Mouse (Mus musculus) liver, embryonic 15.5 days (tissue): ENCODE measurements around the gene Pknox1. TPM values are rescaled to one million over a fixed set of nuclear protein-coding genes. Genes with fewer than 3 reads are reported as not detected.

ENCODE experiments used
- ATAC-seq: fragments of 200-750 bp; cut with Nextera tagmentation; 2 replicates; pipeline ENCODE4 v1.8.0; 2017; ENCODE audit warnings: moderate number of reproducible peaks, mild to moderate bottlenecking, moderate library complexity; ENCODE audit not compliant: insufficient read depth
- H3K27ac ChIP-seq: fragments of 300-500 bp; sonication (generic); replicated peaks from 2 replicates; pipeline ENCODE4 v1.5.1; 2015; ENCODE audit warnings: mild to moderate bottlenecking, inconsistent platforms
- H3K27me3 ChIP-seq: fragments of 300-500 bp; sonication (generic); 2 replicates; pipeline ENCODE4 v1.6.1; 2015; ENCODE audit warnings: mild to moderate bottlenecking, inconsistent platforms
- H3K36me3 ChIP-seq: fragments of 300-500 bp; sonication (generic); replicated peaks from 2 replicates; pipeline ENCODE4 v1.6.1; 2015; ENCODE audit warnings: moderate library complexity, mild to moderate bottlenecking, inconsistent platforms
- H3K4me1 ChIP-seq: fragments of 300-500 bp; sonication (generic); replicated peaks from 2 replicates; pipeline ENCODE4 v1.6.1; 2015; ENCODE audit warnings: inconsistent platforms
- H3K4me2 ChIP-seq: fragments of 300-500 bp; sonication (generic); 2 replicates; pipeline ENCODE4 v1.6.1; 2015; ENCODE audit warnings: moderate library complexity, mild to moderate bottlenecking, inconsistent platforms
- H3K4me3 ChIP-seq: fragments of 300-500 bp; sonication (generic); replicated peaks from 2 replicates; pipeline ENCODE4 v1.5.1; 2015; ENCODE audit warnings: mild to moderate bottlenecking, inconsistent platforms
- H3K9ac ChIP-seq: fragments of 300-500 bp; sonication (generic); 2 replicates; pipeline ENCODE4 v1.6.1; 2015; ENCODE audit warnings: moderate library complexity, mild to moderate bottlenecking, inconsistent platforms
- H3K9me3 ChIP-seq: fragments of 300-500 bp; sonication (generic); replicated peaks from 2 replicates; pipeline ENCODE4 v1.6.1; 2016; ENCODE audit warnings: inconsistent platforms
- WGBS: fragments of 180-500 bp; shearing (Covaris S2); methylation state at CpG from one replicate; pipeline ENCODE4 v1.1.7; 2015; ENCODE audit warnings: mixed read lengths; ENCODE audit not compliant: insufficient replicate concordance; 5-methylcytosine and 5-hydroxymethylcytosine counted together
- polyA plus RNA-seq: library from polyadenylated mRNA; unstranded; fragments of >200 nt; fragmentation: Nextera tagmentation; extraction: Ambion mirVana; gene quantifications from 2 replicates; pipeline ENCODE4 v1.2.1, GENCODE M21; 2015

The Pknox1 gene
- polyA plus RNA-seq, 1 experiment from 2014 or later: 10.1 TPM

- H3K9me3 ChIP-seq: no peaks in the 10 kb centered on the region
- H3K4me1 ChIP-seq: 0 out of 2 replicates have a peak, but pooled peaks cover 5% of the 10 kb centered on the region
- no peaks in the 10 kb centered on the region for H3K27me3 ChIP-seq
- no peak overlapping the region for H3K27ac ChIP-seq
- H3K4me3 ChIP-seq: no peak overlapping the region
- no peak for ATAC-seq
- no peak overlapping the region for H3K9ac ChIP-seq
- WGBS: 68% methylated on average over 11 of the region's 11 CpGs
- H3K36me3 ChIP-seq: no peaks in the 10 kb centered on the region
- H3K4me2 ChIP-seq: no peak overlapping the region
These were observed 7.2 kb upstream of the Pknox1 start for GRCm38 (mm10) chr17:31557124-31557880.

DNA sequence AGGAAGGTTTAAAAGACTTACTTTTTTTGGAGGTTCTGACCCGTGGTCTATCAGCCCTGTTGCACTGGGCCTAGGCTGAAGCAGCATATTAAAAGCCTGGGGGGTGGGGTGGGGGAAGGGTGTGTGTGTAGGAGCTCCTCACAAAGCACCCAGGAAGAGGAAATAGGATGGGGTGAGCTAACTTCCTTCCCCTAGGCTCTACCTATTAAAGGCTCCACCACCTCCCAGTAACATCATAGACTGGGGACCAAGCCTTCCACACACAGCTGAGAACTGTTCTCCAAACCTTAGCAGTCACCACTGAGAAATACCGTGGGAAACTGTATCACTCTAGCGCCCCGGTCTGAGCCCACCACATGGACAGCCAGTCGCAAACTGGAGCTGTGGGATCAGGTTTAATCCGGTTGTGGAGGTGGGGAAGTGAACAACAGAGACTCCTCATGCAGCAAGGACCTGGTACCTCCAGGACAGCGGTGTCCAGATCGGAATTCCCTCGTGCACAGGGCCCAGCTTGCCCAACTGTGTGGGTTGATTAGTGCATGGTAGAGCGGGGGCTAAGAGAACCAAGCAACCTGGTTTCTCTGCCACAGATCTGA lies 6.5 kb upstream of the Pknox1 start:
- no peak overlapping the region for H3K27ac ChIP-seq
- no peak overlapping the region for H3K9ac ChIP-seq

GRCm38 (mm10) chr17:31559021-31559789 lies 5.3 kb upstream of the Pknox1 start:
- no peak overlapping the region for H3K9ac ChIP-seq
- no peak overlapping the region for H3K4me3 ChIP-seq
- no peaks in the 10 kb centered on the region for H3K27me3 ChIP-seq
- 69% methylated on average over 11 of the region's 11 CpGs for WGBS
- peaks cover 18% of the 10 kb centered on the region for H3K4me1 ChIP-seq
- no peak for ATAC-seq
- no peaks in the 10 kb centered on the region for H3K36me3 ChIP-seq
- no peak overlapping the region for H3K4me2 ChIP-seq
- H3K27ac ChIP-seq: no peak overlapping the region
- no peaks in the 10 kb centered on the region for H3K9me3 ChIP-seq

More for the DNA sequence above, 6.5 kb upstream of the Pknox1 start:
- no peaks in the 10 kb centered on the region for H3K27me3 ChIP-seq
- H3K9me3 ChIP-seq: no peaks in the 10 kb centered on the region
- peaks cover 10% of the 10 kb centered on the region for H3K4me1 ChIP-seq
- 62% methylated on average over 10 of the region's 10 CpGs for whole genome bisulfite sequencing
- no peak for ATAC-seq
- no peak overlapping the region; the same call in 1 of the 2 replicates for H3K4me2 ChIP-seq
- H3K36me3 ChIP-seq: no peaks in the 10 kb centered on the region
- H3K4me3 ChIP-seq: no peak overlapping the region

- no peak for ATAC-seq
- Histone ChIP-seq H3K4me2 (peak overlapping the region; percentile 98), H3K4me1 (peaks cover 45% of the 10 kb centered on the region), H3K4me3 (peak overlapping the region; percentile 61), H3K9me3 (no peaks in the 10 kb centered on the region), H3K27me3 (no peaks in the 10 kb centered on the region), H3K27ac (peak overlapping the region; percentile 84), H3K36me3 (no peaks in the 10 kb centered on the region), H3K9ac (peak overlapping the region; percentile 59)
- WGBS: 10% methylated on average over 12 of the region's 12 CpGs
These were observed 911 bp upstream of the Pknox1 start for GRCm38 (mm10) chr17:31563632-31564014.

- Histone ChIP-seq H3K9me3 (no peaks in the 10 kb centered on the region), H3K4me3 (peak overlapping the region; percentile 85), H3K9ac (peak overlapping the region; percentile 93), H3K4me2 (peak overlapping the region; percentile 98), H3K36me3 (no peaks in the 10 kb centered on the region), H3K27ac (peak overlapping the region; percentile 95), H3K4me1 (peaks cover 45% of the 10 kb centered on the region), H3K27me3 (no peaks in the 10 kb centered on the region)
- 0% methylated on average over 37 of the region's 44 CpGs for WGBS
- ATAC-seq: no peak
These were observed 265 bp downstream of the Pknox1 start for GRCm38 (mm10) chr17:31564858-31565140.

DNA sequence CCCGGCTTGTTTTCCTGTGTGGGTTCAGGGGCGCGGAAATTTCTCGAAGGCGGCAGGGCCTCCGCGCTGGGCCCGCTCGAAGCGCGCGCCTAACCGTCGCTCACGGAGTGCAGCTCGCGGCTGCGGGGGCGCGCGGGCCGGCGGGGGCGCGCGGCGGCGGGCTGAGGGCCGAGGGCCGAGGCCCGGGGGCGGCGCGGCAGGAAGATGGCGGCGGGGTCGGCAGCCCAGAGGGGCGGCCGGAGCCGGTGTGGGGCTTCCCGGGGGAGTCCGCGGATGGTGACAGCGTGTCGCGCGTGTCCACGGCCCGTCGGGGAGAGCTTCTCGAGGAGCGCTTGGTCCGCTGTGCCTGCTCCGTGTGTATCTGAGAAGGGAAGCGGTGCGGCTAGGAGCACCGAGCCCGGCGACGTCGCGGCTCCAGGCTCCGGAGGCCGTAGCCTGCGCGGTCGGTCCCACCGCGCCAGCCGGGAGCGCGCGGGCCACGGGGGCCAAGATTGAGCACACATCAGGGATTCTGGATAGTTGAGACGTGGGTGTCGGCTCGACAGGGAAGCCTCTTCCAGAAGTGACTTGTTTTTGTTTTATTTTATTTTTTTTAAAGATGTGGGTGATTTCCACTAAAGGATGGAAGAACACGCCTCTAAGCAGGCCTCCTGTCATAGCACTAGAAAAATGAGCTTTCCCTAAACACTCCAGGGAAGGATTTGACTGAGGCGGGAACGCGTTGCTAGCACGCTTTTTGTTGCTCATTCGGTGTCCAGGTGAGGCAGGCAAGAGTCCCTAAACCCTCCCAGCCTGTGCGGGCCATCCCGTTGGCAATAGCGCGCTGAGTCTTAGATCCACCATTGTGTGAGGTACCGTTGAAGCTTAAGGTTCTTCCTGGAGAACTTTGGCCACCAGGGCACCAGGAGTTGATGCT lies 865 bp downstream of the Pknox1 start:
- no peaks in the 10 kb centered on the region for H3K36me3 ChIP-seq
- peak overlapping the region; percentile 98 for H3K4me2 ChIP-seq
- peaks cover 45% of the 10 kb centered on the region for H3K4me1 ChIP-seq
- H3K9ac ChIP-seq: peak overlapping the region; percentile 93
- H3K27me3 ChIP-seq: no peaks in the 10 kb centered on the region
- ATAC-seq: peak; percentile 24
- H3K4me3 ChIP-seq: peak overlapping the region; percentile 85
- under 1% methylated on average over 87 of the region's 88 CpGs for WGBS
- no peaks in the 10 kb centered on the region for H3K9me3 ChIP-seq
- peak overlapping the region; percentile 95 for H3K27ac ChIP-seq

- no peaks in the 10 kb centered on the region for H3K27me3 ChIP-seq
- peaks cover 49% of the 10 kb centered on the region for H3K4me1 ChIP-seq
- peak overlapping the region; percentile 93; the same call in 1 of the 2 replicates for H3K9ac ChIP-seq
- no peaks in the 10 kb centered on the region for H3K36me3 ChIP-seq
- peak overlapping the region; percentile 98 for H3K4me2 ChIP-seq
- H3K4me3 ChIP-seq: peak overlapping the region; percentile 85
- H3K27ac ChIP-seq: no peak overlapping the region
- no peaks in the 10 kb centered on the region for H3K9me3 ChIP-seq
- no peak for ATAC-seq
- 62% methylated on average over 6 of the region's 6 CpGs for WGBS
These were observed 1.7 kb downstream of the Pknox1 start for GRCm38 (mm10) chr17:31566276-31566675.

- no peaks in the 10 kb centered on the region for H3K36me3 ChIP-seq
- no peak overlapping the region for H3K27ac ChIP-seq
- no peaks in the 10 kb centered on the region for H3K9me3 ChIP-seq
- H3K9ac ChIP-seq: no peak overlapping the region
- H3K4me3 ChIP-seq: no peak overlapping the region
- no peak overlapping the region for H3K4me2 ChIP-seq
- ATAC-seq: no peak
- WGBS: 76% methylated on average over 1 of the region's 1 CpGs
- H3K4me1 ChIP-seq: peaks cover 35% of the 10 kb centered on the region
- H3K27me3 ChIP-seq: no peaks in the 10 kb centered on the region
These were observed 5.2 kb downstream of the Pknox1 start for GRCm38 (mm10) chr17:31569756-31570155.

- Histone ChIP-seq H3K9me3 (no peaks in the 10 kb centered on the region), H3K27me3 (no peaks in the 10 kb centered on the region), H3K4me2 (no peak overlapping the region), H3K4me3 (no peak overlapping the region), H3K27ac (no peak overlapping the region), H3K4me1 (peaks cover 32% of the 10 kb centered on the region), H3K36me3 (no peaks in the 10 kb centered on the region), H3K9ac (no peak overlapping the region)
- ATAC-seq: no peak
- WGBS: 76% methylated on average over 9 of the region's 9 CpGs
These were observed 5.9 kb downstream of the Pknox1 start for GRCm38 (mm10) chr17:31570321-31570925.

- no peak overlapping the region for H3K9ac ChIP-seq
- no peak overlapping the region for H3K4me3 ChIP-seq
- peaks cover 19% of the 10 kb centered on the region for H3K4me1 ChIP-seq
- H3K36me3 ChIP-seq: no peaks in the 10 kb centered on the region
- H3K27ac ChIP-seq: no peak overlapping the region
- no peak overlapping the region for H3K4me2 ChIP-seq
- ATAC-seq: no peak
- no peaks in the 10 kb centered on the region for H3K9me3 ChIP-seq
- WGBS: 75% methylated on average over 5 of the region's 5 CpGs
- no peaks in the 10 kb centered on the region for H3K27me3 ChIP-seq
These were observed 7.2 kb downstream of the Pknox1 start for GRCm38 (mm10) chr17:31571689-31572088.
